Mouse (Mus musculus): ENCODE data around the gene Cops9. TPM values are rescaled to one million over a fixed set of nuclear protein-coding genes. Genes with fewer than 3 reads are reported as not detected.

Gene Cops9
- total and polyA plus RNA-seq, 2 experiments from 2014 or later: 223 to 676 TPM

DNA sequence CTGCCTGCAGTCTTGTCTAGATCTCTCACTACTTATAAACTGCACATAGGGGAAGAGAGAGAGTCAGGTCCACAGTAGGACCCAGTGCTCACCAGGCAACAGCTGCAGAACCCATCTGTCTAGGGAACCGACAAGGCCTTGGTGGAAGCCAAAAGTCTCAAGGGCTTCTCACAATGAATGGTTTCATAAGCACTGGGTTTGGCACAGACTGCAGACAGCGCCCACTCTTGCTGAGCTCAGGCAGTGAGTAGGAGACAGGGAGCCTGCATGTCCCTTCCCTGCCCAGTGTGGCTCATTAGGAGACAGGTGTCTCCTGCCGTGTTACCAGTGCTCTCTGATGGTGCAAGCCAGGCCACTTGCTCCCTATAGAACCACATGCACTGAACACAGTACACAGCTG lies 3.6 kb downstream of the Cops9 start:
- Histone ChIP-seq H3K27ac (no peak overlapping the region), H3K4me2 (ENCODE audit: low read depth, low read length) (no peak overlapping the region), H3K27me3 (ENCODE audit: insufficient read depth, low read length) (no peaks in the 10 kb centered on the region), H3K9me3 (ENCODE audit: low read length) (no peaks in the 10 kb centered on the region), H3K4me3 (ENCODE audit: low read length) (no peak overlapping the region), H3K4me1 (ENCODE audit: insufficient read depth, low read length) (0 out of 2 replicates have a peak, but pooled peaks cover 10% of the 10 kb centered on the region), H3K36me3 (ENCODE audit: insufficient read depth, low read length) (peaks cover 21% of the 10 kb centered on the region), H3K9ac (replicated peaks; ENCODE audit: low read length) (no peak overlapping the region)
- 78% methylated on average over 3 of the region's 3 CpGs for WGBS
- ATAC-seq: no peak
- DNase-seq (ENCODE audit: low spot score): no peak
- TF ChIP-seq CTCF (IDR thresholded peaks at IDR 0.05; ENCODE audit: low read depth): no peak

DNA sequence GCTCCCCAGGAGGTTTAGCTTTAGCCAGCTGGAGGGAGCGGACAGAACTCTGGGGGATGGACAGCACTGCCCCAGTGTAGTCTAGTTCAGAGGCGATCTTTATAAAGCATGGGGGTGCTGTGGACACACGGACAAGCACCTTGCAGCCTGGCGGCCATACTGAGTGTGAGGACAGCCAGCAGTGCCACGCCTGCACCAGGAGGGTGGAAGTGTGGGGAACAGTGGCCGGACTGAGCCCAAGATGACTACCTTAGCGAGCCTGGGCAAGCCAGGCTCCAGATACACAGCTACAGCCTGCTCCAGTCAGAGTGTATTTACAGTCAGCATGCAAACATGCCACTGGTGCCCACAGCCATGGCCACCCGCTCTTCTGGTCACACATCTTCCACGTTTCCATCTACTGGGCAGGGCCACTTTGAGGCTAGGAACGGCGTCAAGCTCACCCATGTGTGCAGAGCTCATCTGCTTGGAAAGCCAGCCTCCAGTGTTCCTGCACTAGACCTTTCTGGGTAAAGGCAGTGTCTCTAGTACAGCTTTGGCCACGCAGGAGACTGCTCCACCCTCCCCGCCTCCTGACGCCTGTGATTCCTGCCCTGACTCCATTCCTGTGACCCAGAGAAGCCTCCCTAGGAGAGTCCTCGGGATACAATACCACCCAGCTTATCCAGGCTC lies 4.1 kb downstream of the Cops9 start:
- no peak overlapping the region for H3K9ac ChIP-seq (replicated peaks; ENCODE audit: low read length)
- no peak overlapping the region for H3K4me3 ChIP-seq (ENCODE audit: low read length)
- no peak for TF ChIP-seq CTCF (IDR thresholded peaks at IDR 0.05; ENCODE audit: low read depth)
- 0 out of 2 replicates have a peak, but pooled peaks cover 10% of the 10 kb centered on the region for H3K4me1 ChIP-seq (ENCODE audit: insufficient read depth, low read length)
- H3K27me3 ChIP-seq (ENCODE audit: insufficient read depth, low read length): no peaks in the 10 kb centered on the region
- peaks cover 21% of the 10 kb centered on the region for H3K36me3 ChIP-seq (ENCODE audit: insufficient read depth, low read length)
- DNase-seq (ENCODE audit: low spot score): no peak
- H3K27ac ChIP-seq: no peak overlapping the region
- WGBS: 92% methylated on average over 15 of the region's 15 CpGs
- H3K4me2 ChIP-seq (ENCODE audit: low read depth, low read length): no peak overlapping the region
- H3K9me3 ChIP-seq (ENCODE audit: low read length): no peaks in the 10 kb centered on the region
- no peak for ATAC-seq

- no peak for DNase-seq (ENCODE audit: low spot score)
- Histone ChIP-seq H3K4me1 (ENCODE audit: insufficient read depth, low read length) (0 out of 2 replicates have a peak, but pooled peaks cover 7% of the 10 kb centered on the region), H3K4me3 (ENCODE audit: low read length) (no peak overlapping the region), H3K36me3 (ENCODE audit: insufficient read depth, low read length) (peaks cover 21% of the 10 kb centered on the region), H3K4me2 (ENCODE audit: low read depth, low read length) (no peak overlapping the region), H3K9ac (replicated peaks; ENCODE audit: low read length) (no peak overlapping the region), H3K9me3 (ENCODE audit: low read length) (no peaks in the 10 kb centered on the region), H3K27ac (no peak overlapping the region), H3K27me3 (ENCODE audit: insufficient read depth, low read length) (no peaks in the 10 kb centered on the region)
- TF ChIP-seq CTCF (IDR thresholded peaks at IDR 0.05; ENCODE audit: low read depth): no peak
- ATAC-seq: no peak
- 96% methylated on average over 11 of the region's 11 CpGs for WGBS
These were observed 5.1 kb downstream of the Cops9 start for GRCm38 (mm10) chr1:92636676-92637075.

DNA sequence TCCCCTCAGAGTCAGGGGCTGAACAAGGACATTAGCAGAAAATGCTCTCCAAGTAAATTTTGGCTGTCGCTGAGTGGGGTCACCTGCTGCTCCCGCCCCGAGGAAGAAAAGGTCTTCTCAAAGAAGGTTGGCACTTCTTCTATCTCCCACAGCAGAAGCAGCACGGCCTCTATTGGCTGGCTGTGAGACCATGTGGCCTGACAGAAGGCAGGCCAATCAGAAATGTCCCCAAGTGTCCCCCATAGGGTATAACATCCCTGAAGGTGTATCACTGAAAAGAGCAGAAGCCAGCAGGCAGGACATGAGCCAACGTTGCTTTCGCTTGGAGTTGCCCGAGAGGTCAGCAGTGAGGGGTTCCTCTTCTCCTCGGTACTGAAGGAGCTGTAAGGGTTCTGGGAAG lies 5.8 kb downstream of the Cops9 start:
- H3K4me1 ChIP-seq (ENCODE audit: insufficient read depth, low read length): 0 out of 2 replicates have a peak, but pooled peaks cover 7% of the 10 kb centered on the region
- ATAC-seq (no peak), DNase-seq (ENCODE audit: low spot score) (no peak)
- no peak overlapping the region for H3K4me2 ChIP-seq (ENCODE audit: low read depth, low read length)
- peaks cover 21% of the 10 kb centered on the region for H3K36me3 ChIP-seq (ENCODE audit: insufficient read depth, low read length)
- no peaks in the 10 kb centered on the region for H3K9me3 ChIP-seq (ENCODE audit: low read length)
- no peak overlapping the region for H3K4me3 ChIP-seq (ENCODE audit: low read length)
- H3K27me3 ChIP-seq (ENCODE audit: insufficient read depth, low read length): no peaks in the 10 kb centered on the region
- no peak for TF ChIP-seq CTCF (IDR thresholded peaks at IDR 0.05; ENCODE audit: low read depth)
- 77% methylated on average over 8 of the region's 8 CpGs for WGBS
- peak overlapping the region; percentile 56; the same call in 1 of the 2 replicates for H3K27ac ChIP-seq
- H3K9ac ChIP-seq (replicated peaks; ENCODE audit: low read length): no peak overlapping the region

- Histone ChIP-seq H3K9ac (replicated peaks; ENCODE audit: low read length) (no peak overlapping the region), H3K4me2 (ENCODE audit: low read depth, low read length) (no peak overlapping the region), H3K36me3 (ENCODE audit: insufficient read depth, low read length) (peaks cover 21% of the 10 kb centered on the region), H3K9me3 (ENCODE audit: low read length) (no peaks in the 10 kb centered on the region), H3K4me1 (ENCODE audit: insufficient read depth, low read length) (0 out of 2 replicates have a peak, but pooled peaks cover 1% of the 10 kb centered on the region), H3K4me3 (ENCODE audit: low read length) (no peak overlapping the region), H3K27me3 (ENCODE audit: insufficient read depth, low read length) (no peaks in the 10 kb centered on the region), H3K27ac (peak overlapping the region; percentile 56; the same call in 1 of the 2 replicates)
- peak; percentile 56 for DNase-seq (ENCODE audit: low spot score)
- TF ChIP-seq CTCF (IDR thresholded peaks at IDR 0.05; ENCODE audit: low read depth): no peak
- ATAC-seq: peak; percentile 86
- WGBS: 34% methylated on average over 4 of the region's 4 CpGs
These were observed 6.7 kb downstream of the Cops9 start for GRCm38 (mm10) chr1:92634976-92635599.

GRCm38 (mm10) chr1:92634569-92634968 lies 7.2 kb downstream of the Cops9 start:
- Histone ChIP-seq H3K4me1 (ENCODE audit: insufficient read depth, low read length) (no peaks in the 10 kb centered on the region), H3K27ac (peak overlapping the region; percentile 56; the same call in 1 of the 2 replicates), H3K9me3 (ENCODE audit: low read length) (no peaks in the 10 kb centered on the region), H3K27me3 (ENCODE audit: insufficient read depth, low read length) (no peaks in the 10 kb centered on the region), H3K4me3 (ENCODE audit: low read length) (no peak overlapping the region), H3K36me3 (ENCODE audit: insufficient read depth, low read length) (peaks cover 21% of the 10 kb centered on the region), H3K9ac (replicated peaks; ENCODE audit: low read length) (no peak overlapping the region), H3K4me2 (ENCODE audit: low read depth, low read length) (no peak overlapping the region)
- no peak for TF ChIP-seq CTCF (IDR thresholded peaks at IDR 0.05; ENCODE audit: low read depth)
- WGBS: 29% methylated on average over 1 of the region's 1 CpGs
- no peak for ATAC-seq
- no peak for DNase-seq (ENCODE audit: low spot score)

DNA sequence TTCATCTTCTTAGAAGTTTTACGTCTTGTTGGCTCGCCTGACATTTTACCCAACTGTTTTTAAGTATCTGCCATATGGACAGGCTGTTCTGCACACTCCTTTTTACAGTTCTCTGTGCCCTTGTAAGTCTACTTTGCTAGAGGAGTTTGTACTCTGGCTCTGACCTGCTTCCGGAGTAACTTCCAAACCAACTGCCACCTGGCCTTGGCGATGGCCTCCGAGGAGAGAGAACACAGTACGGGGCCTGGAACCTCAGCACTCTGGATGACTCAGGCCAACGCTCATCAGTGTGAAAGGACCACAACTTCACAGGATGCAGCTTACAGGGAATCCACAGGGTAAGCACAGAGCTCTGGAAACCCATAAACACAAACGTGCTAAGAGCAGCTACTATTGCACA lies 8.1 kb downstream of the Cops9 start:
- WGBS: 83% methylated on average over 8 of the region's 8 CpGs
- no peaks in the 10 kb centered on the region for H3K9me3 ChIP-seq (ENCODE audit: low read length)
- H3K36me3 ChIP-seq (ENCODE audit: insufficient read depth, low read length): peaks cover 21% of the 10 kb centered on the region
- DNase-seq (ENCODE audit: low spot score) (no peak), ATAC-seq (no peak)
- H3K4me2 ChIP-seq (ENCODE audit: low read depth, low read length): no peak overlapping the region
- TF ChIP-seq CTCF (IDR thresholded peaks at IDR 0.05; ENCODE audit: low read depth): no peak
- no peaks in the 10 kb centered on the region for H3K4me1 ChIP-seq (ENCODE audit: insufficient read depth, low read length)
- no peak overlapping the region for H3K27ac ChIP-seq
- H3K9ac ChIP-seq (replicated peaks; ENCODE audit: low read length): no peak overlapping the region
- no peaks in the 10 kb centered on the region for H3K27me3 ChIP-seq (ENCODE audit: insufficient read depth, low read length)
- no peak overlapping the region for H3K4me3 ChIP-seq (ENCODE audit: low read length)
